Mouse (Mus musculus): ENCODE data around the gene Pomp. TPM values are rescaled to one million over a fixed set of nuclear protein-coding genes. Genes with fewer than 3 reads are reported as not detected.
A peak's percentile ranks its signal among the peaks of the same experiment; 100 is the strongest.

Gene Pomp
- total RNA-seq (2021): 100 to 1,000 TPM; 171 to 202 TPM
- long read RNA-seq, experiment 1, transcript Pomp-201 (6 exons, 1,579 nt): major isoform, 236 of 263 reads
- long read RNA-seq, experiment 1, partial matches to known transcripts: 21 of 263 reads
- long read RNA-seq, experiment 1, other reads (novel, unspliced or antisense): 5 of 263 reads
- long read RNA-seq, experiment 2, transcript Pomp-201 (6 exons, 1,579 nt): major isoform, 124 of 143 reads
- long read RNA-seq, experiment 2, partial matches to known transcripts: 12 of 143 reads
- long read RNA-seq, experiment 2, other reads (novel, unspliced or antisense): 7 of 143 reads

DNA sequence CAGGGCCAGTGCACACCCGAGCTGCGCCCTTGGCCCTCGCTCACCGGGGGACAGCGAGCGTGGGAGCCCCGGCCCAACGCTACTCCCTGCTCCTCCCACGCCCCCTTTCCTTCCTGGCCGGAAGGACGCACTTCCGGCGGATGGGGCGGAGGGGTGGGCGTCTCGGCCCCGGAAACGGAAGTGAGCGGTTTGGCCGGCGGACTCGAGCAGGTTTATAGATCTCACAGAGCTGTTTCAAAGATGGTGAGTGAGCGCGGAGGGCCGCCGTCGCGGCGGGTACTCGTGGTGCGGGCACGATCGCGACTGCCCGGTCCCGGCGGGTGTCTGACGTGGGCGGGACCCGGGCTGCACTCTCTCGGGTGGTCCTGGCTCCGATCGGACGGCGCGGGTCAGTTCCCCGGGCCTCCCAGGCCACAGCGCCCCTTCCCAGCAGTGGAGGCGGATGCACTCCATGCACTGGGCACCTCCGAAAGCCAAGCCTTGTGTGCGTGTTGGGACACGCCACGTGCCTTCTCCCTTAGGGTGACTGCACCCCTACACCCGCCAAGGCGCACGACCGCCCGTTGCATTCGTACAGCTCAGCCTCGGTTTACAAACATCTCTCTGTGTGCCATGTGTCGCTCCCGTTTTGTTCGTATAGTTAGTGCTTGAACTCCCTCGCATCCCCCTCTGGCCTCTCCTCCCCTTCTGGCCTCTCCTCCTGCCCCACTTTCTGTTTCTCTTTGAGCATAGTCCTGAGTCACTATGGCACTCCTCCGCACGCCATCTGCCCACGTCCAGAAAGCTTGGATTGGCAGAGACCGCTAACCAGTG lies at the start of gene Pomp:
Gene Pomp (plus strand): TSS at position 13 of the 813 bp plus-strand sequence.
- peak; percentile 93 to 94 for DNase-seq

GRCm38 (mm10) chr5:147812255-147813040 lies 47.8 kb upstream of the Pomp start:
- DNase-seq: peak; percentile 40 to 44

DNA sequence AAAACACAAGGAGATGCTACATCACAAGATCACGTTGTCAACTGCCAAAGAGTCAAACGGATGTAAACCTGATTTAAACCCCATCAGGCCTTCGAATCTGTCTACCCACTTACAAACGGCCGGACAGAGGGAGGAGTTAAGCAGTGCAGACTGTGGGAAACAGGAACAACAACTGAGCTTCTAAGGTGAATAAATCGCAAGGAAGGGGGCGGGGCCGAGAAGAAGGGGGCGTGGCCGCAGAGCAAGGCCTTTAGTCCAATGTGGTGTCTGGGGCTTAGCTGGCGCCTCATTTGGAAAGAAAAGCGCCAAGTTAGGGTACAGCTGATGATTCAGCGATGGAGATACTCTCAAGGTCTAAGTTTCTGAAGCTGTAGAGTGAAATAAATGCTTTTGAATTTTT lies 45.3 kb upstream of the Pomp start:
- no peak for DNase-seq

DNA sequence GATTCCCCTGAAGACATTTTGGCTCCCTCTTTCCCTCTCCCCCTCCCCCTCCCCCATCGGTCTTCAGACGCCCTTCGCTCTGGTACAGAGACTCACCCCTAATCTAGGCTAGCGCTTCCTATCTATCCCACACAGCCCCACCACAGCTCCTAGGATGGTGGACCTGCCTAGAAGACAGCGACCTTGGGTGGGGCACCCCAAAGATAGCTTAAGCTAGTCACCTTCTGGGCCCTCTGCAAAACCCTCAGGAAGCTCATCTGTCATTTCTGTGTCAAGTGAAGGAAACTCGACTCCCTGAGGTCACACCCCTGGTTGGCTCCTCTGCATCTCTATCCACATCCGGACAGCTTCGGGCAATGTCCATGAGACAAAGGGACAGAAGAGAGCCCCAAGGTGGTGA lies 44.7 kb upstream of the Pomp start:
- no peak for DNase-seq

- no peak for DNase-seq
These were observed 43.8 kb upstream of the Pomp start for GRCm38 (mm10) chr5:147816465-147816864.

- DNase-seq: no peak
These were observed 42.3 kb upstream of the Pomp start for GRCm38 (mm10) chr5:147817747-147818496.

GRCm38 (mm10) chr5:147818866-147819265 lies 41.4 kb upstream of the Pomp start:
- DNase-seq: no peak

DNA sequence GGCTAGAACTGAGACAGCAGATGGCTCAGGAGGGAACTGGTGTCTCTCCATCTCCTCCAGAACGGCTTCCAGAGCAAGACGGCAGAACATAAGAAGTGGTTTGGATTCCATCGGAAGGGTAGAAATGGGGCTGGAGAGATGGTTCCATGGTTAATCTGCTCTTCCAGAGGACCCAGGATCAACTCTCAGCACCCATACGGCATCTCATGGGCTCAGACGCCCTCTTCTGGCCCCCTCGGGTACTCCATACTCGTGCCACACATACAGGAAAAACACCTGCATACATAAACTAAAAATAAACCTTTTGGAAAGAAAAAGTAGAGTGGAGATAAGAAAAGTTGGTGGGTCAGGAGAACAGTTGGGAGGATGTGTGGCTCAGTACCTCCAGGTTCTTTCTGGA lies 40.4 kb upstream of the Pomp start:
- DNase-seq: no peak

GRCm38 (mm10) chr5:147824021-147824605 lies 36.1 kb upstream of the Pomp start:
- DNase-seq: no peak

GRCm38 (mm10) chr5:147825375-147825969 lies 34.8 kb upstream of the Pomp start:
- peak; percentile 38 for DNase-seq

DNA sequence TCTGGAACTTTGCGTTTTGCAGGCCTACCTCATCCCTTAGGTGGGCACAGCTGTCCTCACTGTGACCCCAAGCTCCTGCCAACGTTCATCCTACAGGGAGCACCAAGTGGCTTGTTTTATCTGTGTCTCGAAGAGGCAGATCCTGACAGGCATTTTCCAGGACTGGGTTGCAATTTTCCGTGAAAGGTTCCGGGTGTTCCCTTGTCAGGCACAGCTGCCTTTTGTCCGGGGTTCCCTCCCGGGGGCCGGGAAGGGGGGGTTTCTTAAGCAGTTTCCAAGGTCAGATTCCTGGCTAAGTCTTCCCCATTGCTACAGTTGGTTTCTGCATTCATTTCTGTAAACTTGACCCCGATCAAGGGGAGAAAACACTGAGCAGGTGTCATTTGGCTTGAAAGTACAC lies 34.2 kb upstream of the Pomp start:
- DNase-seq: peak in 1 of 2 experiments; percentile 33

DNA sequence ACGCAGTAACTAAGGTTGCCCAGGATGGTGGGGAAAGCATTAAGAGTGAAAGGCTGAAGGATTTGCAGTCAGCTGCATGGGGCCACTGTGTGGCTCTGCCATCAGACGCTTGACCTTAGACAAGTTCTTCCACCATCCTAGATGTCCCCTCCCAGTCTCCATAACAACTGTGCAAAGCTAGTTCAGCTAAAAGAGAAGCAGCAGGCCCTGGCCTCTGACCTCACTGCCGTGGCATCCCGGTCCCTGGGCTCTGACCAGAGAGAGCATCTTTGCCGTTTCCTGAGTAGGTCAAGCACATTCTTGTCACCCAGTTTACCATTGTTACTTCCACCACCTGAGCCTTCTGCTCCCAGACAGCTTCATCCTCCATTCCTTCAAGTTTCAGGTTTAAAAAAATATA lies 33.7 kb upstream of the Pomp start:
- DNase-seq: no peak

GRCm38 (mm10) chr5:147828846-147829245 lies 31.4 kb upstream of the Pomp start:
- no peak for DNase-seq

GRCm38 (mm10) chr5:147832842-147833241 lies 27.4 kb upstream of the Pomp start:
- DNase-seq: no peak

DNA sequence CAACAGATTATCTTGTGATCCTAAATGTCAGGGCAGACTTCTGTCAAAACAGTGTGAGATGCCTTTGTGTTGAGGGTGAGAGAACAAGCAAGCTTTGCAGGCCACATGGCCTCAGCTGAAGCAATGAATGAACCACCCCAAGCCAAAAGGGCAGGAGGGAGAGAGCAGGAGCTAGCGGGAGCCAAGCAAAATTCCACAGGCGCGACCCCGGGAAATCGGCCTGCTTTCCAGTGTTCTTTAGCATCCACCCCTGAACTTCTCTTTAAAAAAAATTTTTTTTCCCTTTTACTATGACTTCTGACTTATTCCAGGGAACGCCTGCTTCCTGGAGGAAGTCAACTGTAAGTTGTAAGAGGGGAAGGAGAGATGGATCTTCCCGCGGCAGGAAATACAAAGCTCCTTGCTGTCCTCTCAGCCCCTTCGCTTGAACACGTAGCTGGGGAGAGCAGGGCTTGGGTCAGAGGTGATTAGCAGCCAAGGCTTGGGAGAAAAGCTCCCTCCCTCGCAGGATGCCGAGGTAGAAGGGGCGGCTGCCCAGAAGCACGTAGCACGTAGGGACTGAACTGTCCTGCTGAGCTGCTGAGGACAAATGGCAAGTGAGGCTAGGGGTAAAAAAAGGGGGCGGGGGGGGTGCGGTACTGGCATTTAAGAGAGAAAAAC lies 25.3 kb upstream of the Pomp start:
- DNase-seq: no peak

DNA sequence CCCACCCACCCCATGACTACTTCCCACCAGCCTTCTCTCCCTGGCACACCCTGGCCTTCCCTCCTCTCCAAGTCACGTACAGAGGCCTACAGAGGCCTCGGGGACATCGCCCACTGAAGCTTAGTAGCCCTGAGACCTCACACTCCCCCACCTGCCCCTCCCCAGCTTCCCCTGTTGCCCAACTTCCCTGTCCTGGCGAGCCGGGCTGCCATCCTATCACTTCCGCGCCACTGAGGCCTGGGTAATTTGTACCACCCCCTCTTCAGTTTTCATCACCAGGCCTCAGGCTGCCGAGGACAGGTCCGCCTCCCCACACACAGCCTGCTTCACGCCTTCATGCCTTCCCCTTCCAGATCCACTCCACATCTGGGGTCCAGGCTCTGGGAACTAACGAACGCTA lies 20.8 kb upstream of the Pomp start:
- no peak for DNase-seq

DNA sequence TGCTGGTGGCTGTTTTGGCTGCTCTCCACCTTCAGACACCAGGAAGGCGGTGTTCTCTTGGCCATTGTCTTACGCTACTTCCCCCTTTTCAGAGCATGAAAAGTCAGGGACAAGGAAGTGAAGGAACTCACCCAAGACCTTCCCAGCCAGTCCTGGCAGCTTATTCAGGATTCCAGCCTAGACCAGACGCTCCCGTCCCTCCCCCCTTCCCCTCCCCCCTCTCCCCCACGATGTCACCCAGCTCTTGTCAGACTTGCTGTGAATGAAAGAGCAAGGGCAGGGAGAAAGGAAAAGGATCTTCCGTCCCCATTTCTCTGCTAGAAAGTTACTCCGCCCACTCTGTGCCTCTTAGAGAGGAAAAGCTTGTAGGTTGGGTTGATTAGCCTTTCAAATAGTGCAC lies 16.9 kb upstream of the Pomp start:
- no peak for DNase-seq

- no peak for DNase-seq
These were observed 14.9 kb upstream of the Pomp start for GRCm38 (mm10) chr5:147845319-147845718.

- no peak for DNase-seq
These were observed 12.9 kb upstream of the Pomp start for GRCm38 (mm10) chr5:147847361-147847760.

- DNase-seq: peak; percentile 53 to 91
These were observed 11.9 kb upstream of the Pomp start for GRCm38 (mm10) chr5:147848164-147848863.
